Mouse (Mus musculus) thymus, adult 2 months (tissue): ENCODE results near the gene Klk1.
"Not testable (repeated sequence)": the region's sequence is repeated elsewhere in the genome, so short reads cannot be mapped to it uniquely, and the experiment has no call there.

Experiments used
- CTCF ChIP-seq: fragments of 200-500 bp; IDR thresholded peaks from 2 replicates; pipeline ENCODE4 v1.5.1; 2012; ENCODE audit warnings: mild to moderate bottlenecking, control low read depth, low read length, moderate library complexity, borderline replicate concordance; ENCODE audit not compliant: control insufficient read depth, poor library complexity, insufficient read depth; ENCODE audit errors: extremely low read depth
- POLR2A ChIP-seq: fragments of 200-500 bp; IDR thresholded peaks from 2 replicates; pipeline ENCODE4 v1.6.1; 2012; ENCODE audit warnings: mild to moderate bottlenecking, low read length, control low read depth, moderate library complexity; ENCODE audit not compliant: control insufficient read depth, poor library complexity, insufficient read depth; ENCODE audit errors: extremely low read depth

DNA sequence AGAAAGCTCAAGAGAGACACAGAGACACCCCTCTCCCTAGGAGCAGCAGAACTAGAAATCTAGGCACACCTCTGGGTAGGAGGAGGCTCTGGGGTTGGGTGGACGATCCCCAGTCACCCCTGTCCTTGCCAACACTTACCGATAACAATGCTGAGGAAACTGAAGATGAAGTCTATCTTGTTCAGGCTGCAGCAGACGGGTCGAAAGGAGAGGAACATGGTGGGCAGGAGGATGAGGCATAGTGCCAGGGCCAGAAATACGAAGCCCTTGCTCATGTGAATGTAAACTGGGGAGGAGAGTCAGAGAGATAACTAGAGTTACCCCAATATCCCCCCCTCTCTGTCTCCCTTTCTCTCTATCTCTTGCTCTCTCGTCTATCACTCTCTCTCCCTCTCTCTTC lies 2.8 kb upstream of the Klk1 start:
- TF ChIP-seq CTCF, POLR2A: not testable (repeated sequence)
